Mouse (Mus musculus) B cell, adult 62 days (primary cell): ENCODE measurements around the gene Srxn1. TPM values are rescaled to one million over a fixed set of nuclear protein-coding genes. Genes with fewer than 3 reads are reported as not detected.

ENCODE experiments used
- total RNA-seq: library from RNA; stranded (reverse); gene quantifications from 4 replicates; pipeline ENCODE4 v1.2.4, GENCODE M21; 2023

Srxn1 gene
- total RNA-seq = 0.25 TPM in 1 of 4 replicates, not detected in the others

GRCm38 (mm10) chr2:152105318-152106224 is at the start of gene Srxn1:
TSS of gene Srxn1 (plus strand) at chr2:152105516.

DNA sequence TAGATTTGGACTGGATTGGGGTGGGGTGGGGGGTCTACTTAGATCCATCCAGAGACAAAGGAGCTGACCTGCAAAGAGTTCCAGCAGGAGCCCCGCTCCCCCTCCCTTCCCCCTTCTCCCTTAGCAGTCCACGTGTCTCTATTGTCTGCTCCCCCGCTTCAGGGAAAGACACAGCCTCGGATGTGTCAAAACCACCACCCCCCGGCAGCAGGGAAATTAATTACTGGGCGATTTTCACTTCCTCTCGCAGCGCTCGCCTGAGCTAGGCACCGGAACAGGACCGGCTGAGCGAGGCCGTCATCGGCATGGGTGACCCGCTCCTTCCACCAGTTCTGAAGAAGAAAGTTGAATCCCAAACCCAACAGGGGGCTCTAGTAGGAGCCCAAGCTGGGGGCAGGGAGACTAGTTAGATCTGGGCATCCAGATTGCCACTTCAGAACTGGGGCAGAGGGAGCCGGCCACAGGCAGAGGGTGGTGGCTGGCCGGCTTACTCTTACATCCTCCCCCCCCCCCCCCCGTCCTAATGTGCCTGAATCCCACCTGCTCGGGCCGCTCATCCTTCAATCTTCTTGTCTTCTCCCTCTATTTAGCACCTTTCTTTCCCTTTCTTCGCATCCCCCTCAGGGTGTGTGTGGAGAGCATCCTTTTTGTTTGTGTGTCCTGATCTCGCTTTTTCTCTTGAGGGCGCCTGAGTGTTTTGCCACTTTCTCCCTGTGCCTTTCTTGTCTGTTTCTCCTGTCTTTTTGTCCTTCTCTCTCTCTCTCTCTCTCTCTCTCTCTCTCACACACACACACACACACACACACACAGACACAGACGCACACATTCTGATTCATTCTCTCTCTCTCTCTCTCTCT is 24.4 kb upstream of the Srxn1 start, which contains the start of gene Scrt2:
Scrt2 (plus strand) TSS at position 845 of the 857 bp plus-strand sequence.

GRCm38 (mm10) chr2:152143279-152144157 is 38.2 kb downstream of the Srxn1 start, which contains the start of gene Tcf15:
TSS of gene Tcf15 (plus strand) at chr2:152143561.

Other genes starting within 250 kb of the Srxn1 start
- gene Angpt4, start 194.3 kb upstream of the Srxn1 start, total RNA-seq = not detected in 4 replicates
- gene Fam110a, start 125.3 kb upstream of the Srxn1 start, total RNA-seq = 3.5 to 4.6 TPM (median 4.3 TPM) in 4 replicates
- gene Slc52a3, start 109.0 kb upstream of the Srxn1 start, total RNA-seq = 1.3 to 2.9 TPM (median 2.1 TPM) in 4 replicates
- gene Scrt2, start 24.0 kb upstream of the Srxn1 start, total RNA-seq = not detected in 4 replicates
- gene Tcf15, start 38.0 kb downstream of the Srxn1 start, total RNA-seq = not detected in 4 replicates
- 112 to 120 TPM (median 119 TPM) in 4 replicates for gene Csnk2a1, start 121.3 kb downstream of the Srxn1 start, total RNA-seq
- gene Tbc1d20, start 188.3 kb downstream of the Srxn1 start, total RNA-seq = 82.8 to 88.8 TPM (median 85.8 TPM) in 4 replicates
- 177 to 215 TPM (median 195 TPM) in 4 replicates for gene Rbck1, start 227.1 kb downstream of the Srxn1 start, total RNA-seq
- 2.8 to 7.2 TPM (median 4.1 TPM) in 4 replicates for gene Trib3, start 238.5 kb downstream of the Srxn1 start, total RNA-seq